Mouse (Mus musculus): ENCODE data around the gene Rnaseh1. TPM values are rescaled to one million over a fixed set of nuclear protein-coding genes. Genes with fewer than 3 reads are reported as not detected.

The Rnaseh1 gene
- polyA plus RNA-seq, 1 experiment from 2014 or later = 17.3 TPM

Small RNAs within 50 kb of the gene (microRNA-seq; reads per million reads assigned to microRNA genes)
- not detected for gene Mir6937

Other genes with a start within 250 kb of the Rnaseh1 start
- not detected in 2 replicates for gene Dcdc2c, start 97.2 kb upstream of the Rnaseh1 start, polyA plus RNA-seq (2015; fragmentation: Nextera tagmentation; extraction: Ambion mirVana)
- 0.13 TPM in 1 of 2 replicates, not detected in the other for gene Allc, start 67.1 kb upstream of the Rnaseh1 start, polyA plus RNA-seq (2015; fragmentation: Nextera tagmentation; extraction: Ambion mirVana)
- 17.5 TPM in 2 replicates for gene Colec11, start 26.2 kb upstream of the Rnaseh1 start, polyA plus RNA-seq (2015; fragmentation: Nextera tagmentation; extraction: Ambion mirVana)
- 344 and 408 TPM in 2 replicates for gene Rps7, start 13.6 kb upstream of the Rnaseh1 start, polyA plus RNA-seq (2015; fragmentation: Nextera tagmentation; extraction: Ambion mirVana)
- gene Adi1, start 25.6 kb downstream of the Rnaseh1 start, polyA plus RNA-seq (2015; fragmentation: Nextera tagmentation; extraction: Ambion mirVana) = 41.1 and 48.7 TPM in 2 replicates
- 27.7 and 33.1 TPM in 2 replicates for gene Trappc12, start 100.9 kb downstream of the Rnaseh1 start, polyA plus RNA-seq (2015; fragmentation: Nextera tagmentation; extraction: Ambion mirVana)
- gene Eipr1, start 102.2 kb downstream of the Rnaseh1 start, polyA plus RNA-seq (2015; fragmentation: Nextera tagmentation; extraction: Ambion mirVana) = 17.2 and 23.7 TPM in 2 replicates